Mouse (Mus musculus): ENCODE measurements around the gene AB124611.

The AB124611 gene

GRCm38 (mm10) chr9:21547075-21547941, 21.3 kb downstream of the AB124611 start:
- TF ChIP-seq NANOG (IDR thresholded peaks at IDR 0.05; ENCODE audit: borderline replicate concordance, low read length) (no peak), POU5F1 (IDR thresholded peaks at IDR 0.05; ENCODE audit: borderline replicate concordance, low read length) (no peak), CTCF (conservative IDR thresholded peaks at IDR 0.05; ENCODE audit: low read length) (no peak)
- H3K27me3 ChIP-seq (ENCODE audit: insufficient read depth, low read length): no peaks in the 10 kb centered on the region
- H3K4me3 ChIP-seq (replicated peaks; ENCODE audit: low read length): peak overlapping the region; percentile 88
- peaks cover 62% of the 10 kb centered on the region for H3K4me1 ChIP-seq (replicated peaks; ENCODE audit: low read depth, low read length)
- peaks cover 41% of the 10 kb centered on the region for H3K36me3 ChIP-seq (ENCODE audit: insufficient read depth, low read length)
- no peaks in the 10 kb centered on the region for H3K9me3 ChIP-seq (ENCODE audit: low read length)

- Histone ChIP-seq H3K4me3 (replicated peaks; ENCODE audit: low read length) (0 out of 2 replicates have a peak overlapping the region, but pooled peaks have one; percentile 0), H3K36me3 (ENCODE audit: insufficient read depth, low read length) (peaks cover 68% of the 10 kb centered on the region), H3K4me1 (replicated peaks; ENCODE audit: low read depth, low read length) (peaks cover 79% of the 10 kb centered on the region), H3K27me3 (ENCODE audit: insufficient read depth, low read length) (no peaks in the 10 kb centered on the region), H3K9me3 (ENCODE audit: low read length) (no peaks in the 10 kb centered on the region)
- TF ChIP-seq NANOG (IDR thresholded peaks at IDR 0.05; ENCODE audit: borderline replicate concordance, low read length) (no peak), CTCF (conservative IDR thresholded peaks at IDR 0.05; ENCODE audit: low read length) (no peak), POU5F1 (IDR thresholded peaks at IDR 0.05; ENCODE audit: borderline replicate concordance, low read length) (no peak)
Observed at GRCm38 (mm10) chr9:21551049-21551448, 25.1 kb downstream of the AB124611 start.

- Histone ChIP-seq H3K9me3 (ENCODE audit: low read length) (no peaks in the 10 kb centered on the region), H3K4me1 (replicated peaks; ENCODE audit: low read depth, low read length) (peaks cover 94% of the 10 kb centered on the region), H3K27me3 (ENCODE audit: insufficient read depth, low read length) (no peaks in the 10 kb centered on the region), H3K4me3 (replicated peaks; ENCODE audit: low read length) (no peak overlapping the region), H3K36me3 (ENCODE audit: insufficient read depth, low read length) (peaks cover 81% of the 10 kb centered on the region)
- TF ChIP-seq CTCF (conservative IDR thresholded peaks at IDR 0.05; ENCODE audit: low read length) (no peak), NANOG (IDR thresholded peaks at IDR 0.05; ENCODE audit: borderline replicate concordance, low read length) (no peak), POU5F1 (IDR thresholded peaks at IDR 0.05; ENCODE audit: borderline replicate concordance, low read length) (no peak)
Observed at GRCm38 (mm10) chr9:21553607-21554273, 27.8 kb downstream of the AB124611 start.

GRCm38 (mm10) chr9:21555198-21555742, 29.3 kb downstream of the AB124611 start:
- Histone ChIP-seq H3K27me3 (ENCODE audit: insufficient read depth, low read length) (no peaks in the 10 kb centered on the region), H3K4me1 (replicated peaks; ENCODE audit: low read depth, low read length) (peaks cover 96% of the 10 kb centered on the region), H3K36me3 (ENCODE audit: insufficient read depth, low read length) (peaks cover 80% of the 10 kb centered on the region), H3K4me3 (replicated peaks; ENCODE audit: low read length) (0 out of 2 replicates have a peak overlapping the region, but pooled peaks have one; percentile 26), H3K9me3 (ENCODE audit: low read length) (no peaks in the 10 kb centered on the region)
- TF ChIP-seq POU5F1 (IDR thresholded peaks at IDR 0.05; ENCODE audit: borderline replicate concordance, low read length): no peak
- TF ChIP-seq CTCF (conservative IDR thresholded peaks at IDR 0.05; ENCODE audit: low read length): peak; percentile 10; the same call in 1 of the 2 replicates

DNA sequence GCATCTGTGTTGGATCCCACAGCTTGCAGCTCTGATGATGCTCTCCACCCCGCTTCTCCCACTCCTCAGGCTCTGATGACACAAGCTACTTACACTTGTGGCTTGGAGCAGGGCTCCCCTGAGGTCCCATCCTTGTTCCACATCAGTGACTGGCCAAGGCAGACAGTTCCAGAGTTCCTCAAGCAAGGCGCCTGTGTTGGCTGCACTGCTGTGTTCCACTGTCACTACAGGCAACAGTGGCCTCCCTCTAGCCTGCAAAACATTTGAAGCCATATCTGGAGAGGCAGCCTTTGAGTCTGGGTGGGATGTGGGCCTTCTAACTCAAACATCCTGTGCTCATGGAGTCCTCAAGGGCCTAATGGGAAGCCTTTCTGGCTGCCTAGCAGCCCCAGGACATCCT, 31.0 kb downstream of the AB124611 start:
- Histone ChIP-seq H3K27me3 (ENCODE audit: insufficient read depth, low read length) (no peaks in the 10 kb centered on the region), H3K9me3 (ENCODE audit: low read length) (no peaks in the 10 kb centered on the region), H3K4me3 (replicated peaks; ENCODE audit: low read length) (peak overlapping the region; percentile 58), H3K4me1 (replicated peaks; ENCODE audit: low read depth, low read length) (peaks cover 94% of the 10 kb centered on the region), H3K36me3 (ENCODE audit: insufficient read depth, low read length) (peaks cover 79% of the 10 kb centered on the region)
- TF ChIP-seq NANOG (IDR thresholded peaks at IDR 0.05; ENCODE audit: borderline replicate concordance, low read length): no peak
- no peak for TF ChIP-seq CTCF (conservative IDR thresholded peaks at IDR 0.05; ENCODE audit: low read length)
- no peak for TF ChIP-seq POU5F1 (IDR thresholded peaks at IDR 0.05; ENCODE audit: borderline replicate concordance, low read length)

DNA sequence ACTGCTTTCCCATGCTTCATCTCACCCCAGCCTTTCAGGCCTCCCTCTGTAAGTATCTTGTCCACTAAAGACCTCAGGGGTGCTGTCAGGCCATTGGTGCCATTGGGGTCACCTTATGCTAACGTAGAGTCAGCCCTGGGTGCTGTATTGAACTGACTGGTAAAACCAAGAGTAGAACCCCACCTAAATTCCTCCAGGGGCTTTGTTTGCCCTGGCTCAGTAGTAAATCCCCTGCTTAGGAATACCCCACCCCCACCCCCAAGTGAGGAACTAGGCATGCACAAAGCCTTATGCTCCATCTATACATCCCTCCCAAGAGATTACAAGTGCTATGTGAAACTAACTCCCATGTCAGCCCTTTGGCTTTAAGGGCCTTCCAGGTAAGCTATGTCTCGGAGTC, 31.6 kb downstream of the AB124611 start:
- H3K27me3 ChIP-seq (ENCODE audit: insufficient read depth, low read length): no peaks in the 10 kb centered on the region
- H3K36me3 ChIP-seq (ENCODE audit: insufficient read depth, low read length): peaks cover 79% of the 10 kb centered on the region
- H3K9me3 ChIP-seq (ENCODE audit: low read length): no peaks in the 10 kb centered on the region
- H3K4me3 ChIP-seq (replicated peaks; ENCODE audit: low read length): peak overlapping the region; percentile 58
- H3K4me1 ChIP-seq (replicated peaks; ENCODE audit: low read depth, low read length): peaks cover 94% of the 10 kb centered on the region
- no peak for TF ChIP-seq POU5F1 (IDR thresholded peaks at IDR 0.05; ENCODE audit: borderline replicate concordance, low read length)
- no peak for TF ChIP-seq CTCF (conservative IDR thresholded peaks at IDR 0.05; ENCODE audit: low read length)
- no peak for TF ChIP-seq NANOG (IDR thresholded peaks at IDR 0.05; ENCODE audit: borderline replicate concordance, low read length)

GRCm38 (mm10) chr9:21558366-21558765, 32.4 kb downstream of the AB124611 start:
- H3K36me3 ChIP-seq (ENCODE audit: insufficient read depth, low read length): peaks cover 79% of the 10 kb centered on the region
- no peaks in the 10 kb centered on the region for H3K9me3 ChIP-seq (ENCODE audit: low read length)
- peaks cover 91% of the 10 kb centered on the region for H3K4me1 ChIP-seq (replicated peaks; ENCODE audit: low read depth, low read length)
- H3K27me3 ChIP-seq (ENCODE audit: insufficient read depth, low read length): no peaks in the 10 kb centered on the region
- no peak for TF ChIP-seq NANOG (IDR thresholded peaks at IDR 0.05; ENCODE audit: borderline replicate concordance, low read length)
- TF ChIP-seq CTCF (conservative IDR thresholded peaks at IDR 0.05; ENCODE audit: low read length): no peak
- no peak for TF ChIP-seq POU5F1 (IDR thresholded peaks at IDR 0.05; ENCODE audit: borderline replicate concordance, low read length)
- H3K4me3 ChIP-seq (replicated peaks; ENCODE audit: low read length): peak overlapping the region; percentile 58

DNA sequence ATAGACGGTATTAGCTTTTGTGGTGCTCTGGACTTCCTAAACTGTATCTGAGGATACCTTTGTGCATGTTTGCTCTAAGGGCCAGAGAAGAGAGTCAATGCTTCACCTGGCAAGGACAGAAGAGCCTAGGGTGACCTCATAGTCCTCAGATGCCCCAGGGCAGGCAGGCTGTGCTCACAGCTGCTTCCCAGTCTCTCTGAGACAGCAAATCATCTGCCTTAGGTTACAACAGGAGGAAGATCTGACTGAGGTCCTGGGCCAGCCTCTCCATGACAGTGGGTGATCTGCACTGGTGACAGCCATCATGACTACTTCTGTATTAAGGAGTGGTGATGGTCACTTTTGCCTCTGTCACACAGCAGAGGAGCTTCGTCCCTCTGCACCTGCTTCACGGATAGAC, 33.2 kb downstream of the AB124611 start:
- TF ChIP-seq CTCF (conservative IDR thresholded peaks at IDR 0.05; ENCODE audit: low read length) (no peak), NANOG (IDR thresholded peaks at IDR 0.05; ENCODE audit: borderline replicate concordance, low read length) (no peak), POU5F1 (IDR thresholded peaks at IDR 0.05; ENCODE audit: borderline replicate concordance, low read length) (no peak)
- peaks cover 88% of the 10 kb centered on the region for H3K4me1 ChIP-seq (replicated peaks; ENCODE audit: low read depth, low read length)
- H3K36me3 ChIP-seq (ENCODE audit: insufficient read depth, low read length): peaks cover 74% of the 10 kb centered on the region
- no peaks in the 10 kb centered on the region for H3K27me3 ChIP-seq (ENCODE audit: insufficient read depth, low read length)
- H3K4me3 ChIP-seq (replicated peaks; ENCODE audit: low read length): no peak overlapping the region; the same call in 1 of the 2 replicates
- H3K9me3 ChIP-seq (ENCODE audit: low read length): no peaks in the 10 kb centered on the region

Data from E14TG2a.4 (cell line).